8 mouse cellular contexts compared by ENCODE assay signal in the genomic region with DNA sequence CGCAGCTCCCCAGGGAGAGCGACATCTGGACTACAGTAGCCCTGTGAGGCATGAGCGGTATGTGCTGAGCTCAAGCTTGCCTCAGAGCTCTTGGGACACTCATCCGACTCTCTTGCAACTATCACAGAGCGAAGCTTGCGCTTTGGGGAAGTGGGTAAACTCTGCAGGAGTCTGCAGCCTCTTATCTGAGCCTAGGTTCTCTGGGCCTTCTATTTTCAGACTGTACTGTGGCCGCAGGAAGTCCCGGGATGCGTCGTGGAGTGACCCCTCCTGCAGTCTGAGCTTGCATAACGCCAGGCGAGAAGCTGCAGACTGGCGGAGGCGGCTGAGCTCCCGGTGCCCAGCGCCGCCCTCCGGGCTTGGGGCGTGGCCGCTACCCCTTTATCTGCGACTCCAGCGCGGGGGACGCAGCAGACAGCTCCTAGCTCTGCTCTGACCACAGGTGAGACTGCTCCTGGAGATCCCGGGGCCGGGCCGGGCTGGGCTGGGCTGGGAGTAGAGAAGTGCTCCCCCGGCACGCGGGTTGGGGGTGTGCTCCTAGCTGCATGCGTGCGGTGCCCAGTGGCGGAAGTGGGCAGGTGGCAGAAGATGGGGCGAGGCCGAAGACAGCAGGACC. TPM values are rescaled to one million over a fixed set of nuclear protein-coding genes. Genes with fewer than 3 reads are reported as not detected.
A peak's percentile ranks its signal among the peaks of the same experiment; 100 is the strongest.
DNase-seq lines count a peak whose midpoint lies in the region; ATAC-seq and TF ChIP-seq lines count a peak whose summit lies in the region.

Gene Paqr7 (plus strand): TSS at position 103 of the 616 bp plus-strand sequence.

- no peaks in the 10 kb centered on the region for H3K27me3 ChIP-seq in hindbrain, embryonic 15.5 days

- no peaks in the 10 kb centered on the region for H3K9me3 ChIP-seq in hindbrain, embryonic 15.5 days

- peak within 1 kb of the TSS; percentile 87 for H3K27ac ChIP-seq in gastrocnemius, adult 2 months
- peak within 1 kb of the TSS; percentile 68 for H3K27ac ChIP-seq in hindbrain, embryonic 15.5 days (replicated peaks)

- H3K4me2 ChIP-seq in hindbrain, embryonic 15.5 days: peak within 1 kb of the TSS; percentile 90

- peak; percentile 28 for DNase-seq in adipocyte (ENCODE audit: low spot score)
- peak; percentile 86 for DNase-seq in gastrocnemius, adult 2 months
- peak; percentile 75 to 86 for DNase-seq in left cerebral cortex, adult 18-20 months (ENCODE audit: low spot score in 2 of 2)
- peak; percentile 90 for DNase-seq in lung, postnatal 36 days
- DNase-seq in ovary, postnatal 36 days (ENCODE audit: low spot score): peak; percentile 85
- peak; percentile 74 for DNase-seq in thymus, postnatal 36 days

- WGBS in hindbrain, embryonic 15.5 days: 4% methylated on average over 35 of the region's 35 CpGs

- peak within 1 kb of the TSS; percentile 73 for H3K9ac ChIP-seq in hindbrain, embryonic 15.5 days

- H3K4me1 ChIP-seq in hindbrain, embryonic 15.5 days (replicated peaks): peaks cover 34% of the 10 kb centered on the region

- H3K4me3 ChIP-seq in gastrocnemius, adult 2 months: peak within 1 kb of the TSS; percentile 86
- H3K4me3 ChIP-seq in hindbrain, embryonic 15.5 days: peak within 1 kb of the TSS; percentile 60

- TF ChIP-seq CTCF in gastrocnemius, adult 2 months (IDR thresholded peaks at IDR 0.05): no peak

- ATAC-seq in common myeloid progenitor, adult 5-6 weeks (replicated peaks; ENCODE audit: low read depth, poor library complexity, severe bottlenecking): peak; percentile 67
- ATAC-seq in hindbrain, embryonic 15.5 days (ENCODE audit: low FRiP score, low read depth): peak; percentile 77

- no peaks in the 10 kb centered on the region for H3K36me3 ChIP-seq in hindbrain, embryonic 15.5 days

- intact Hi-C loops in gastrocnemius, adult 2 months (cut with DNase I): no loop called here

RNA-seq across cellular contexts. Expression of gene Paqr7, which starts in this region (rescaled TPM):
- total RNA-seq in common myeloid progenitor, adult 5-6 weeks (2017): 10.6 and 12.6 TPM in 2 replicates
- total RNA-seq in gastrocnemius, adult 2 months (2021): 1 to 10 TPM; 1.7 to 2.3 TPM
- polyA plus RNA-seq in hindbrain, embryonic 15.5 days (2015; fragmentation: Nextera tagmentation; extraction: Ambion mirVana): 30.4 and 35.2 TPM in 2 replicates
- total RNA-seq in left cerebral cortex, adult 18-20 months (2021): 10 to 100 TPM; 63.5 to 70.1 TPM

Comparison
In these comparisons a context has a peak if more than half of its experiments do, and no peak if none do; other contexts are left out.
1. Peak in every context shown above with its lines: DNase-seq, ATAC-seq, H3K4me3 ChIP-seq and H3K27ac ChIP-seq.
2. DNase-seq: peak in every context shown above with its lines; median percentile 90 in lung, postnatal 36 days; 86 in gastrocnemius, adult 2 months; 85 in ovary, postnatal 36 days; 80 in left cerebral cortex, adult 18-20 months; 74 in thymus, postnatal 36 days; 28 in adipocyte.